Mouse (Mus musculus) cerebellum, postnatal 36 days (tissue): ENCODE data around the gene Fam229b.
A peak's percentile ranks its signal among the peaks of the same experiment; 100 is the strongest.

Experiments
- DNase-seq, 2 experiments: peaks; one replicate each; pipeline ENCODE4 v3.0.0; 2021 to 2022; ENCODE audit warnings: mixed read lengths in 2 of 2

Gene Fam229b

GRCm38 (mm10) chr10:39133462-39134310, at the start of gene Fam229b, which contains the start of gene Tube1:
Gene Fam229b (minus strand): TSS chr10:39133914.
Gene Tube1 (plus strand): TSS chr10:39133976.
- DNase-seq: peak; percentile 90 to 94

- no peak for DNase-seq
Measured at GRCm38 (mm10) chr10:39176981-39177380, 43.3 kb upstream of the Fam229b start.

DNA sequence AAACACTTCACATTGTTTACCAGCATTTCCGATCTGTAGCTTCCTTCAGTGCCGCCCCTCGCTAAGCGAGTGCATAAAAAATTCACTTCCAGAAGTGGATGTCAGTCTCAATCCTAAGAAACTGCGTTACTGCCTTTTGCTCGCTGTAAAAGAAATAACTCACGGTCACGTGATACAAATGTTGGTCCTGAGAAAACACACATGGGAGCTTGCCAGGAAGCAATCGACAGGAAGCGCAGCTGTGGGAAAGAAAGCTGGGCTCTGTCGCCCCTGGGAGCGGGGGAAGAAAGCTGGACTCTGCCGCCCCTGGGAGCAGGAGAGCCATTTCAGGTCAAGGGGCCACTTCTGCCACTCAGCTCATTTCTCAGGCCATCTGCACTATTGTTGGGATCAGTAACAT, 39.4 kb upstream of the Fam229b start:
- no peak for DNase-seq

GRCm38 (mm10) chr10:39172540-39172931, 38.8 kb upstream of the Fam229b start:
- DNase-seq: no peak

DNA sequence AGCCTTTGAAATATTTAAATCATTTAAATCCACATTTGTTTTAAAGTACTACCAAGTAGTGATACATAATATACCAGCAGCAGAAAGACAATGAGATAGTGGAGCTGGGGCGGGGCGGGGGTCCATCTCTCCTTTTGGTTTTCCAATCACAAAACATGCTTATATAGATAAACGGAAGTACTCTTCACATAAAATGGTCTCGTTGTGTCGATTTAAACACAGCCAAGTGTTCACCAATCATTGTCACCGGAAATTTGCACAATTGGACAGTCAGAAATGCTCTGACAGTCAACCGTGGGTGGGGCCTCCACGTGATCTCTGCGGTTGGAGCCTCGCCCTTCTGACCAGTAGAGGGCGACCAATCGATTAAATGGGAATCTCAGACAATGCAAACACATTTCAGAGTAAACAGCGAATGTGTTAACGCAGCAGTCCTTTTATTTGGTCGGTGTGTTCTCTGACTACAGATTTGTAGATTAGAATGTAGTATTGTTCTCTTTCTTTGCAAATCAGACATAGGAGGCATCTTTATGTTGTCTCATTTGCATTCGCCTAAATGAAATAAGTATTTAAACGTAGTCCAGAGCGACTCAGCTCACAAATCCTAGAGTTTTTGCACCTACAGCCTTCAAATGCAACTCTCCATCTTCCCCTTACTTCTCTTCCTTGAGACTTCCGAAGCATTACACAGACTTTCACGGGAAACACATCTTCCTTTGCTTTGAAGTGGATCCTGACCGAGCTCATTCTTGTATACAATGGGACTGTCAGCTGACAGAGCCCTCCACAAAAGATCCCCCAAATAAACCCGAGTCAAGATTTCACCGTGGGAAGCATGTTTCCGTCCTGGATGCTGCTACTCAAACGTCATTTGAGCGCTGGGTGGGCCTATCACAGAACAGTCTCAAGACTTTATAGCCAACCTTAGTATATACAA, 38.2 kb upstream of the Fam229b start:
- DNase-seq: peak; percentile 92

- peak; percentile 94 to 96 for DNase-seq
Measured at GRCm38 (mm10) chr10:39171134-39171533, 37.4 kb upstream of the Fam229b start.

DNA sequence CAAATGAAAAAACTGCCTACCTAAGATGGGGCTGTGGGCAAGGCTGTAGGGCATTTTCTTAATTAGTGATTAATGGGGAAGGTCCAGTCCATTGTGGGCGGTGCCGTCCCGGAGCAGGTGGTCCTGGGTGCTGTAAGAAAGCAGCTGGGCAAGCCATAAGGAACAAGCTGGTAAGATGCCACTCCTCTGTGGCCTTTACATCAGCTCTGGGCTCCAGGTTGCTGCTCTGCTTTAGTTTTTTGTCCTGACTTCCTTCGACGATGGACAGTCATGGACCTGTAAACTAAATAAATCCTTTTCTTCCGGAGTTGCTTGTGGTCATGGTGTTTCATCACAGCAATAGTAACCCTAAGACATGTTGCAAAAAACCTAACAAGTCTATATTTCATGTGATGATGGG, 37.0 kb upstream of the Fam229b start:
- peak in 1 of 2 experiments; percentile 12 for DNase-seq

DNA sequence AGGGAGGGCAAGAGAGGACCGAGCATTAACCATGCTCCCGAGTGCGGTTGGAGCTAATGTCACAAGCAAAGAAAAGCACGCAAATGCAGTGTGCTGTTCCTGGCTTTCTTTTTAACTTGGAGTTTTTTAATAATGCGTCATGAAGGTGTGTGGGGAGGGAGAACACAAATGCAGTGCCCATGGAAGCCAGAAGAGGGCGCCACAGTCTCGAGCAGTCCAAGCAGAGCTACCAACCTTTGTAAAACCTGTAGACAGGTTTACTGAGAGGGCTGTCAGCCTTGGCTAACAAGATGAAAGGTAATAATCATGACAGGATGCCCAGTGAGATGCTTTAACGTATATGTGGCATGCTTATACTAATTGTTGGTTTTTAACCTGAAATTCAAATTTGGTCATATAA, 36.5 kb upstream of the Fam229b start:
- peak; percentile 83 to 86 for DNase-seq

- DNase-seq: no peak
Measured at GRCm38 (mm10) chr10:39169642-39170041, 35.9 kb upstream of the Fam229b start.

DNA sequence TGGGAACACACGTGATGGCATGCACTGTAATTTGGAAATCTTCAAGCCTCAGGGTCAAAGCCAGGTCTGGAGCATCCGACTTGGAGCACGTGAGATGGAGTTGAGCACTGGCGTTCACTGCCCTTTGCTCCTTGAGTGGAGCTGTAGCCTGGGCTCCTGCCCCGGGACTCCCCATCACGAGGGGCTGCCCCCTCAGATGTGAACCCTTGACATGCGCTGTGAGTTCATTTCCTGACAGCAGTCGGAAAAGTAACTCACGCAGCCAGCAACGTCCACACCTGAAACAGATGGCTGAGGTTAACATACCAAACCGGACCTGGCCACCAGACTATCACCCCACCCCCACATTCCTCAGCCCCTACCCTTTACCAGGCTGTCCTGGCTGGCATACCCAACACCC, 33.9 kb upstream of the Fam229b start:
- no peak for DNase-seq

DNA sequence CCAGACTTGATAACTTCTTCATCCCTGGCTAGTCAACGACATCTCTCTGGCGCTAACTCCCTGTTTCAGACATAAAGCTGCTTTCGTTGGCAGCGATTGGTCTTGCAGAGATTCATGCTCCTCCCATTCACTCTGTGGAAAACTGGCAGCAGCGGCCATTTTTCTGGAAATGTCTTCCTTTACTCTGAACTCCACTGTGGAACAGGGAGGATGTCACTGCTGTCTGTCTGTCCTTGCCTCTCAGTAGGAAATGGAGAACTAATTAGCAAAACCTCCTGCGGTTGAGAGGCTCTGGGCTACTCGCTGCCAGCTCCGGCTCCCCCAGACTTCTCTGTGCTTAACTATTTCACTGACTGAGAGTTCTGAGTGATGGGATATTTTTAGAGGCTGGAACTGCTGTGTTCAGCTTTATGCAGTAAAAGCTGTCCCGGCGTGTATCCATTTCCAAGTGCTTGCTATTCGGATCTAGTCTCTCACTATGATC, 32.0 kb upstream of the Fam229b start:
- peak; percentile 43 to 56 for DNase-seq

GRCm38 (mm10) chr10:39163694-39164093, 30.0 kb upstream of the Fam229b start, which contains the start of gene Ccn6:
Gene Ccn6 (minus strand): TSS chr10:39163794.
- DNase-seq: no peak

- DNase-seq: no peak
Measured at GRCm38 (mm10) chr10:39162666-39163484, 29.2 kb upstream of the Fam229b start.

- DNase-seq: no peak
Measured at GRCm38 (mm10) chr10:39161406-39161805, 27.7 kb upstream of the Fam229b start.

- DNase-seq: no peak
Measured at GRCm38 (mm10) chr10:39158306-39158705, 24.6 kb upstream of the Fam229b start.

- no peak for DNase-seq
Measured at GRCm38 (mm10) chr10:39157321-39157720, 23.6 kb upstream of the Fam229b start.

GRCm38 (mm10) chr10:39156719-39157118, 23.0 kb upstream of the Fam229b start:
- no peak for DNase-seq

- no peak for DNase-seq
Measured at GRCm38 (mm10) chr10:39142216-39142615, 8.5 kb upstream of the Fam229b start.

- no peak for DNase-seq
Measured at GRCm38 (mm10) chr10:39141401-39141800, 7.7 kb upstream of the Fam229b start.

DNA sequence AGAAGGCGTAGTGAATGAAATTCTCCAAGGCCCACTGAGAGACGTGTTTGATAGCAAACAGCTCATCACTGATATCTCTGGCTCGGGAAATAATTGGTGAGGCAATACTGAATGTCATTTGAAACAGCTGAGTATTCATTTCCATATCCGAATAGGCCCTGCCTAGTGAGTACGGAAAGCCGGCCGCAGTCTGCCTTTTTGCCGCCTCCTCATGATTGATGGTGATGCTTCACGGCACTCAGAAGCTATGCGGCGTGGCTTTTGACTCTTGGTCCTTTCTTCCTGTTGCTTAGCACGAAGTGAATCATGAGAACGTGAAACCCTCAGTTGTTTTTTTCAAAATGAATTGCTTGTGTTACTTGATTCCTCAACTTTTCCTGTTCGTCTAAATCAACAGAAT, 7.1 kb upstream of the Fam229b start:
- no peak for DNase-seq

GRCm38 (mm10) chr10:39138761-39139160, 5.0 kb upstream of the Fam229b start:
- no peak for DNase-seq

- no peak for DNase-seq
Measured at GRCm38 (mm10) chr10:39137766-39138165, 4.1 kb upstream of the Fam229b start.
